Mouse (Mus musculus) splenic B cell, adult 2 months (primary cell): ENCODE results near the gene Rap1gap.

ENCODE experiments used
- DNase-seq: peaks from one replicate; pipeline ENCODE4 v3.0.0-alpha.2; 2011; ENCODE audit warnings: low read depth, low spot score
- H3K27me3 ChIP-seq: 2 replicates; pipeline ENCODE4 v1.6.1; 2012; ENCODE audit warnings: mild to moderate bottlenecking, low read length, moderate library complexity, mixed read lengths; ENCODE audit not compliant: control insufficient read depth, poor library complexity, insufficient read depth, severe bottlenecking
- H3K36me3 ChIP-seq: 2 replicates; pipeline ENCODE4 v1.6.1; 2012; ENCODE audit warnings: mild to moderate bottlenecking, low read length, moderate library complexity, mixed read lengths; ENCODE audit not compliant: control insufficient read depth, poor library complexity, insufficient read depth, severe bottlenecking

Gene Rap1gap

DNA sequence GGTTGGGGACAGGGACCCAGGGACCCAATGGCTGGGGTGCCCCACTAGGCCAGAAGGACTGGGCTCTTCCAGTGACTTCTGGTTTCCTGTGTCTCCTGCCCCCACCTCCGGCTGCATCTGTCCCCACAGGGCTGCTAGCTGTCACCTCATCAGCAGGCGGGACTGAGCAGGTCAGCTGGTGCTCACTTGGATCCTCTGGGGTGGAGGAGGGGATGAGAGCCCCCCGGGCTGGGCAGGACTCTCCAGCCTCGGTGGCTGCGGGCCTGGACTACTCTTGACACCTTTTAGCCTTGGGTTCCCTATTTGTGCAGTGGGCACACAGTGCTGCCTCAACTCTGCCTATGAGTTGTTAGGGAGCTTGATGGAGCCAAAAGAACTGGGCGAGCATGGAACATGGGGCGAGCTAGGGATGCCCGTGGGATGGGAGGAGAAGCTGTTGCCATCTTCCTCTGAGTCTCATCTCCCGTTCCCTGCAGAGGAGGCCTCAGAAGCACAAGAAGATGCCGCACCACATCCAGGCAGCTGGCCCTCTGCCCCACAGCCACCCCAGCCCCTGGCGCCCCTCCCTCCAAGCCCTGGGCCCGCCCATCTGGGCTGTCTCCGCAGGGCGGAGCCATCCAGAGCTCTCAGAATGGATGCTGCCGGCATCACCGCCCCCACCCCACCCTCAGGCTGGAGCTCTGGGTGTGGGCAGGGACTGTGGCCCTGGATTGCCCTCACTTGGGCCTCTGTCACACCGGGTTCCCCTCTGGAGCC, 64.1 kb downstream of the Rap1gap start:
- Histone ChIP-seq H3K36me3 (no peaks in the 10 kb centered on the region), H3K27me3 (no peaks in the 10 kb centered on the region)
- DNase-seq: no peak

GRCm38 (mm10) chr4:137729155-137729855, 64.8 kb downstream of the Rap1gap start:
- DNase-seq: peak; percentile 14
- no peaks in the 10 kb centered on the region for H3K36me3 ChIP-seq
- no peaks in the 10 kb centered on the region for H3K27me3 ChIP-seq

GRCm38 (mm10) chr4:137730134-137730533, 65.6 kb downstream of the Rap1gap start:
- Histone ChIP-seq H3K27me3 (no peaks in the 10 kb centered on the region), H3K36me3 (no peaks in the 10 kb centered on the region)
- DNase-seq: peak; percentile 88

DNA sequence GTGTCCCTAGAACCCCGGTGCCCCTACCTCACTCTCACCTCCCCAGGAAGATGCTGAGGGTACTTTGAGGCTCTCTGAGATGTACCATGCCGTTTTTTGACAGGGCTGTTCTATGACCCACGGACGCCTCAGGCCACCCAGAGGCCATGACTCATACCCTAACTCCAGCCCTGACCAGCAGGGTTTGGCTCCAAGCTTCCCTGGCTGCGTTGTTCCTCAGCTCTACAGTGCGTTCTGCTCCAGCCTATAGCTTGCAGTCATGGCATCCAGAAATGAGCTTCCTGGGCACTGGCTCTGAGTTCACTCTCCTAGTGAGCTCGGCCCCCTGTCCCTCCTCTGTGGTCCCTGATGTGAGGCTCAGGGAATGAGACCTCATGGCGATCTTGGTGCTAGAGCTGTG, 66.2 kb downstream of the Rap1gap start:
- no peaks in the 10 kb centered on the region for H3K36me3 ChIP-seq
- no peaks in the 10 kb centered on the region for H3K27me3 ChIP-seq
- no peak for DNase-seq

- DNase-seq: no peak
- no peaks in the 10 kb centered on the region for H3K36me3 ChIP-seq
- no peaks in the 10 kb centered on the region for H3K27me3 ChIP-seq
These were observed 67.4 kb downstream of the Rap1gap start for GRCm38 (mm10) chr4:137731891-137732290.

DNA sequence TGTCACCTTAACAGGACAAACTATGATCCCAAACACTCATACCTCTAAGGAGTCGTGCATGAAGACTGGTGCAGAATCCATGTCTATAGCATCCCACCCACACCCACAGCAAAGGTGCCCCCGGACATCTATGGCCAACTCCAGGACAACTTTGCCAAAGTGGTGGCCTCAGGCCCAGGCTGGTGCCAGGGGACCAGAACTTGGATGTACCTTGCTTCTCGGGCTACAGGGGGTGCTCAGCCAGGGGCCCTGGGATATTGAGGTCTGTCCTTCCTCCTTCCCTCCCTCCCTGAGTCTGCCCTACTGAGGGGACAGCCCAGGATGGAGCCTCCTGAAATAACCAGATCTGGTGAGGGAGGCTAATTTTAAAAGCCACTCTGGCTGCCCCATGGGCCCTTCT, 67.8 kb downstream of the Rap1gap start:
- DNase-seq: no peak
- Histone ChIP-seq H3K27me3 (no peaks in the 10 kb centered on the region), H3K36me3 (no peaks in the 10 kb centered on the region)

DNA sequence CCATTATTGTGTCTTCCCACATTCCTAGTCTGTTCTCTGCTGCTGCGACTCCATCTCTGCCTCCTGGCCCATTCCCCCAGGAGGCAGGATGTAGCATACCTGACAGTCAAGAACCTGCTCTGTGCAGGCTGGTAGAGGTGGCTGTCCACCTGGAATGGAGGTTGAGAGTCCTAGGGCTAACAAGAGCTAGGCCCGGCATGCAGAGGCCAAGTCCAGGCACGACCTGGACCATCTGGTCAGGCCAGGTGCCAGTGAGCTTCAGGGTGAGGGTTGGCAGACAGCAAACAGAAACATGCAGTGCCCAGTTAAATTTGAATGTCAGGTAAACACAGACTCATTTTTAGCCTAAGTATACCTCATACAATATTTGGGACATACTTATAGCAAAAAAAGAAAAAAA, 68.4 kb downstream of the Rap1gap start:
- no peaks in the 10 kb centered on the region for H3K36me3 ChIP-seq
- DNase-seq: no peak
- no peaks in the 10 kb centered on the region for H3K27me3 ChIP-seq

- H3K36me3 ChIP-seq: no peaks in the 10 kb centered on the region
- H3K27me3 ChIP-seq: no peaks in the 10 kb centered on the region
- DNase-seq: no peak
These were observed 68.9 kb downstream of the Rap1gap start for GRCm38 (mm10) chr4:137733459-137733858.

DNA sequence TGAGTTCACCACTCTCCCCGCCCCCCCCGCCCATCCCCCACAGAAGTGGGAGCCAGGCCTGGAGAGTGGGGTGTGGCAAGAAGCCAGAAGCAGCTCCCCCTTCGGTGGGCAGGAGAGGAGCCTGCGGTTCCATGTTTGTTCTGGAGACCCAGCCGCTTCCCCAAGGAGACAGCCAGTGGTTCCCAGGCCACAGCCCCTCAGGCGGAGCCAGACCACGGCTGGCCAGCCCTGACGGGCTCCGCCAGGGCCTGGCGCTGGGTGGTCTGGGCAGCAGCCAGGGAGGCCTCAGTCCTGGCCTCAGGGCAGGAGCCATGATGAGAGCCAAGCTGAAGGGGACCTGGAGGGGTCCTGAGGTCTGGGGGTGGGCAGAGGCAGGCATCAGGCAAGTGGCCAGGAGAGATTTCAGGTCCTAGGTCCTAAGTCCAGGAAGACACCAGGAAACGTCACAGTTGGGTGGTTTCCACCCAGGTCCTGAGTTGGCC, 71.7 kb downstream of the Rap1gap start:
- no peaks in the 10 kb centered on the region for H3K36me3 ChIP-seq
- DNase-seq: no peak
- H3K27me3 ChIP-seq: no peaks in the 10 kb centered on the region

- no peak for DNase-seq
- Histone ChIP-seq H3K27me3 (no peaks in the 10 kb centered on the region), H3K36me3 (no peaks in the 10 kb centered on the region)
These were observed 73.2 kb downstream of the Rap1gap start for GRCm38 (mm10) chr4:137737760-137738159.

GRCm38 (mm10) chr4:137739151-137739923, 74.8 kb downstream of the Rap1gap start:
- H3K27me3 ChIP-seq: no peaks in the 10 kb centered on the region
- DNase-seq: peak; percentile 70
- H3K36me3 ChIP-seq: no peaks in the 10 kb centered on the region

DNA sequence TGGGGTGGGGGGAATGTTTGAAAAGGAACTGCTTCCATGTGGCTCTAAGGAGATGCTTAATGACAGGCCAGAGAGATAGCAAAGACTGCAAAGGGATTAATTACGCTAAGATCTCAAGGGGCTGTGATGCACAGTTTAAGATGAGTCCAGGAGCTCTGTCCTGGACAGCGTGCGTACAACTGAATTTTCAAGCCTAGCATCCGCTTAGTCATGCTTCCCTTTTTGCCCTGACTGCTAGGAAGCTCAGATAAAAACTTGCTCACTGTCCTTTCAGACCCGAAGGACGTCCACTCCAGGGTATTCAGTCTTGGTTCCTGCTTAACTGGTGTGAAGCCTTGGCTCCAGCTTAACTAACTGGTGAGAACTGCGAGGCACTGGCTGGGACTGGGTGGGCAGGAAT, 75.8 kb downstream of the Rap1gap start:
- no peaks in the 10 kb centered on the region for H3K36me3 ChIP-seq
- no peak for DNase-seq
- H3K27me3 ChIP-seq: no peaks in the 10 kb centered on the region

DNA sequence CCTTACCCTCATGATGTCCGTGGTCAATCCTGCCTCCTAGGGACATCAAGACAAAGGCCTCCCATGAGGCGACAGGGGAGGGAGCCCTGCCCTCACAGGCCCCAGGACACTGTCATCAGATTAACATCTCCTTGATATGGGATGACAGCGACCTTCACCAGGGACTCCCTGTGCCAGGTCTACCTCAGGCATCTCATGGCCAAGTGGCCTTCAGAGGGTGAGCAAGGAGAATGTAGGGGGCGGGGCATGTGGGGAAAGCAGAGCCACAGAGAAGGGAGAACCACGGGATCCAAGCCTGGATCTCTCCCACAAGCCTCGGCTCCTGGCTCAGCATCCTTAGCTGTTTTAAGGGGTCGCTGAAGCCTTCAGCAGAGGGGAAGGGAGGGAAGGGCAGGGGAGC, 79.3 kb downstream of the Rap1gap start:
- Histone ChIP-seq H3K36me3 (no peaks in the 10 kb centered on the region), H3K27me3 (no peaks in the 10 kb centered on the region)
- no peak for DNase-seq

- Histone ChIP-seq H3K36me3 (no peaks in the 10 kb centered on the region), H3K27me3 (no peaks in the 10 kb centered on the region)
- DNase-seq: peak; percentile 45
These were observed 80.0 kb downstream of the Rap1gap start for GRCm38 (mm10) chr4:137744433-137744918.

GRCm38 (mm10) chr4:137747091-137747490, 82.6 kb downstream of the Rap1gap start:
- DNase-seq: no peak
- Histone ChIP-seq H3K36me3 (no peaks in the 10 kb centered on the region), H3K27me3 (no peaks in the 10 kb centered on the region)
